Mouse (Mus musculus) intestine, embryonic 15.5 days (tissue): ENCODE measurements around the gene Gprin3. TPM values are rescaled to one million over a fixed set of nuclear protein-coding genes. Genes with fewer than 3 reads are reported as not detected.
"Not testable (repeated sequence)": the region's sequence is repeated elsewhere in the genome, so short reads cannot be mapped to it uniquely, and the experiment has no call there.

Source experiments
- ATAC-seq: fragments of 200-750 bp; cut with Nextera tagmentation; 2 replicates; pipeline ENCODE4 v1.8.0; 2017; ENCODE audit warnings: moderate TSS enrichment, moderate library complexity
- H3K27ac ChIP-seq: fragments of 300-500 bp; sonication (generic); 2 replicates; pipeline ENCODE4 v1.5.1; 2015; ENCODE audit warnings: mild to moderate bottlenecking, inconsistent platforms
- H3K27me3 ChIP-seq: fragments of 300-500 bp; sonication (generic); replicated peaks from 2 replicates; pipeline ENCODE4 v1.6.1; 2015; ENCODE audit warnings: inconsistent platforms
- H3K36me3 ChIP-seq: fragments of 300-500 bp; sonication (generic); 2 replicates; pipeline ENCODE4 v1.6.1; 2015; ENCODE audit warnings: inconsistent platforms
- H3K4me1 ChIP-seq: fragments of 300-500 bp; sonication (generic); replicated peaks from 2 replicates; pipeline ENCODE4 v1.6.1; 2015; ENCODE audit warnings: inconsistent platforms
- H3K4me2 ChIP-seq: fragments of 300-500 bp; sonication (generic); replicated peaks from 2 replicates; pipeline ENCODE4 v1.6.1; 2015; ENCODE audit warnings: mild to moderate bottlenecking, inconsistent platforms
- H3K4me3 ChIP-seq: fragments of 300-500 bp; sonication (generic); replicated peaks from 2 replicates; pipeline ENCODE4 v1.5.1; 2015; ENCODE audit warnings: inconsistent platforms
- H3K9ac ChIP-seq: fragments of 300-500 bp; sonication (generic); 2 replicates; pipeline ENCODE4 v1.6.1; 2015; ENCODE audit warnings: inconsistent platforms
- H3K9me3 ChIP-seq: fragments of 300-500 bp; sonication (generic); 2 replicates; pipeline ENCODE4 v1.6.1; 2016; ENCODE audit warnings: inconsistent platforms
- WGBS: fragments of 180-500 bp; shearing (Covaris S2); methylation state at CpG from one replicate; pipeline ENCODE4 v1.1.7; 2015; 5-methylcytosine and 5-hydroxymethylcytosine counted together
- polyA plus RNA-seq: library from polyadenylated mRNA; unstranded; fragments of >200 nt; fragmentation: Nextera tagmentation; extraction: Ambion mirVana; gene quantifications from 2 replicates; pipeline ENCODE4 v1.2.1, GENCODE M21; 2015

Gene Gprin3
- polyA plus RNA-seq, 1 experiment from 2014 or later: 6.8 TPM

DNA sequence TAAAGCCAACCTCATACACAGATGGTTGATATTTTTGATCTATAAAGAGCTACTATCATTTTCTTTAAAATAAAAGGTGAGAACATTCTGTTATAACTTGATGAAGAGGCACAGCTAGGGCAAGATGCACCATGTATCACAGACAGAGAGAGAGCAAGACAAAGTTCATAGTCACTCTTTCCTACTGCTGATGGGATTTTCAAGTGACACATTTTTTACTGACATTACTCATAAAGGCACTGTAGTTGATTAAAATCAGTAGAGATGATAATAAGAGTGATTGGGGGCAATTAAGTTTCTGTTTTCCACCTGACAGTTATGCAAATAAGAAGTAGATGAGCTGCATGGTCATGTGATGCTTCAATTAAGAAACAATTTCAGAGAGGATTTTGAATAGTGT lies 110.2 kb downstream of the Gprin3 start:
- no peak for ATAC-seq
- H3K36me3 ChIP-seq: no peaks in the 10 kb centered on the region
- H3K9me3 ChIP-seq: no peaks in the 10 kb centered on the region
- no peaks in the 10 kb centered on the region for H3K4me1 ChIP-seq
- no peaks in the 10 kb centered on the region for H3K27me3 ChIP-seq
- H3K27ac ChIP-seq: no peak overlapping the region
- no peak overlapping the region for H3K4me2 ChIP-seq
- H3K9ac ChIP-seq: no peak overlapping the region
- no peak overlapping the region for H3K4me3 ChIP-seq

DNA sequence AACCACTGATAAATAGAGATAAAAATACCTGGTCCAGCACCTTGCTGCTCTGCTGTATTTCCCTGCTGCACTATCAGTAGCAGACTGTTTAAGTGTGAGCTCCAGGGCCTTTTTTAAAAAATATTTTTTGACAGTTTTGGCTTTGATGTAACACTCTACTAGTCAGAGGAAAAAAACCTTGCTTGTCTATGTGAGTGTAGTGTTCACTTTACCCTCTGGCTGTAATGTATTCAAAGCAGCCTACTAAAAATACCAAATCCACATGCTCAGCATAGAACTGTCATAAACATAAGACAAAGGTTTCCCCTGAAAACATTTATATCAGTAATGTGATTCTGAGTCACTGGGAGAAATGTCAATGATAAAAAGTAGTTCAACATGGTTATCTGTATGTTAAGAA lies 111.0 kb downstream of the Gprin3 start:
- Histone ChIP-seq H3K27me3 (no peaks in the 10 kb centered on the region), H3K4me1 (no peaks in the 10 kb centered on the region), H3K4me2 (no peak overlapping the region), H3K4me3 (no peak overlapping the region), H3K9ac (no peak overlapping the region), H3K27ac (no peak overlapping the region), H3K36me3 (no peaks in the 10 kb centered on the region), H3K9me3 (no peaks in the 10 kb centered on the region)
- ATAC-seq: no peak

DNA sequence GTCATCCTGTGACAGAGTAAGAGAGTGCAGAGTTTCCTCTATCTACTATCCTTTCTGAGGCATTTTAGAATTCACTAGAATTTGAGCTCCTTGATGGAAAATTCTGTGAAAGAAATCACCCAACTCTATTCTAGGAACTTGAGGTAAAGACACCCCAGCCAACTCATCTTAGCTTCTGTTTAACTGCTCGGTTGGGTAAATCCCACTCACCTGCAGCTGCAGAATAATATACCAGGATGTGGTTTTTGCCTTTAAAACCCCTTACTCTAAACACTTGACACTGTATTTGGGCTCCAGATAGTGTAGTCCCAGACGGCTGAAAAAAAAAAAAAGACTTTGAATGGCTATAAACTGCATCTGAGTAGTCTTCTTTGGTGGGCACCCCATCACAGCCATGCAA lies 112.9 kb downstream of the Gprin3 start:
- H3K9ac ChIP-seq: no peak overlapping the region
- no peak for ATAC-seq
- no peaks in the 10 kb centered on the region for H3K4me1 ChIP-seq
- no peaks in the 10 kb centered on the region for H3K27me3 ChIP-seq
- no peak overlapping the region for H3K27ac ChIP-seq
- 71% methylated on average over 2 of the region's 2 CpGs for WGBS
- no peaks in the 10 kb centered on the region for H3K9me3 ChIP-seq
- H3K4me2 ChIP-seq: no peak overlapping the region
- no peaks in the 10 kb centered on the region for H3K36me3 ChIP-seq
- no peak overlapping the region for H3K4me3 ChIP-seq

DNA sequence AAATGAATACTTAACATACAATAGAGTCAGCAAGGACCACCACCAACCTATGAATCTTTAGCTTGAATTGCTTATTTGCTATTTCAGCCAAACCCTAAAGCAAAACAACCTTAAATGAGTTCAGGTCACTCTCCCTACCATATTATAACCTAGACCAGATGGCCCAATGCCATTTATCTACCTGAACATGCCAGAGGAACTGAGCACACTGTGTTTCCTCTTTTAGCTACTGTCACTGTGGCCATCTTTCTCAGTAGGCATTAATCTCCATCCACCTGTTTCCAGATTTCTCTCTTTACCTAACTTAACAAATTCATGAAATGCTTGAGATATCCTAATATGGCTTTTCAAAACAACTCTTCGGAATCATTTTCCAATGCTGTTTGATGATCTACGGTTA lies 114.9 kb downstream of the Gprin3 start:
- H3K4me2 ChIP-seq: no peak overlapping the region
- H3K9me3 ChIP-seq: no peaks in the 10 kb centered on the region
- no peak for ATAC-seq
- H3K4me1 ChIP-seq: no peaks in the 10 kb centered on the region
- no peak overlapping the region for H3K27ac ChIP-seq
- no peaks in the 10 kb centered on the region for H3K36me3 ChIP-seq
- 93% methylated on average over 2 of the region's 2 CpGs for WGBS
- no peaks in the 10 kb centered on the region for H3K27me3 ChIP-seq
- H3K4me3 ChIP-seq: no peak overlapping the region
- H3K9ac ChIP-seq: no peak overlapping the region

DNA sequence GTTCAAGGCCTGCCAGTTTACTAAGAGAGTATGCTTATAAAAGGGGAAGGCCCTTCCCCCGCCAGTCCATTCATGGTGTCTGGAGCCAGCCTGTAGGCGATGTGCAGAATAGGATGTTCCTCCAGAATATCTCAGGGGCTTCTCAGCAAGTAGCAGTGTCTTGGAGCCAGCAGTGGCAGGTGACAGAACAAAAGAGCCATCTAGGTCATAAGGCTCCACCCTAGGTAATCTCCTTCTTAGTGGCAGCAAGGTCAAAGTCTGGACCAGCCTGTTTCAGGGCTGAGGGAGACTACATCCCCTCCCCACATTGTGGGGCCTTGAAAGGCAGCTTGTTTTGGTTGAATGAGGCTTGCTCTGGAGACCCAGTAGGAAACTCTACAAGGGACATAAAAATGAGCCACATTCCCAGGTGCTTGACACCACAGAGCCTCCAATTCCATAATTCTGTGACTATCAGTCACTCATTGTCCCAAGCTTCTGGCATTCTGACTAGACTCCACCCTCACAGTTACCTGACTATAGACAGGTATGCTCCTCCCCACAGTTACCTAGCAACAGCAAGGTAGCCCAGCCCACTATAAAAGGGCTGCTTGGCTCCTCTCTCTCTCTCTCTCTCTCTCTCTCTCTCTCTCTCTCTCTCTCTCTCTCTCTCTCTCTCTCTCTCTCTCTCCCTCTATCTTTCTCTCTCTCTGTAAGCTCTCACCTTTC lies 121.7 kb downstream of the Gprin3 start:
- not testable (repeated sequence) for H3K27me3 ChIP-seq, H3K4me3 ChIP-seq, H3K9ac ChIP-seq, H3K9me3 ChIP-seq, H3K27ac ChIP-seq, H3K4me1 ChIP-seq, H3K4me2 ChIP-seq, H3K36me3 ChIP-seq
- peak; percentile 84 for ATAC-seq
- WGBS: 78% methylated on average over 2 of the region's 2 CpGs

DNA sequence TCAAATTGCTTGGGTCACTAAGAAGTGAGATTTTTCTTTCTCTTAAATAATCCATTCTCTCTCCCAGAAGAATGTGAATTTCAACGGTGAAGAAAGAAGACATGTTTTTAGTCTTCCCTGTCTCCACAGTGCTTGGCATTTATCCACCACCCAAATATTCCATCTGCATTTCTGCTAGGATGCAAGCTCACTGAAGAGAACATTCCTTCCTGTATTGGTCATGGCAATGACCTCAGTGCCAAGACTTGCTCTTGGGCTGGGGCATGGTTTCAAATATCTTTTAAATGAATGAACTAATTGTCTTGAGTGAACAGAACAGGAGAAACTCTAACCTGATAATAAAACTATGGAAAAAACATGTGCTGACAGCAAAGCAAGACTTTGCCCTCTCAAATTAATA lies 123.1 kb downstream of the Gprin3 start:
- Histone ChIP-seq H3K4me3 (no peak overlapping the region), H3K9ac (no peak overlapping the region), H3K4me2 (no peak overlapping the region), H3K36me3 (no peaks in the 10 kb centered on the region), H3K27me3 (no peaks in the 10 kb centered on the region), H3K4me1 (no peaks in the 10 kb centered on the region), H3K9me3 (no peaks in the 10 kb centered on the region), H3K27ac (no peak overlapping the region)
- no peak for ATAC-seq
- 63% methylated on average over 1 of the region's 1 CpGs for WGBS

Other genes with a start within 250 kb of the Gprin3 start
- 11.0 and 11.4 TPM in 2 replicates for gene Tigd2, start 217.4 kb downstream of the Gprin3 start, polyA plus RNA-seq